Mouse (Mus musculus): Measurements from ENCODE around the gene Kdm2b. TPM values are rescaled to one million over a fixed set of nuclear protein-coding genes. Genes with fewer than 3 reads are reported as not detected.

The Kdm2b gene
- total and polyA plus RNA-seq, 2 experiments from 2014 or later = 78.6 to 110 TPM

- no peak overlapping the region for H3K27ac ChIP-seq (ENCODE audit: low read depth, low read length)
- H3K4me2 ChIP-seq (ENCODE audit: low read depth, low read length, poor library complexity, severe bottlenecking) = peak overlapping the region; percentile 68
- H3K4me3 ChIP-seq (ENCODE audit: low read depth, low read length) = peak overlapping the region; percentile 80
- 0 out of 2 replicates have a peak, but pooled peaks cover 8% of the 10 kb centered on the region for H3K4me1 ChIP-seq (ENCODE audit: insufficient read depth, low read length)
- WGBS = 33% methylated on average over 8 of the region's 8 CpGs
- TF ChIP-seq CTCF (IDR thresholded peaks at IDR 0.05) = no peak
- no peaks in the 10 kb centered on the region for H3K36me3 ChIP-seq (ENCODE audit: insufficient read depth, low read length)
- no peaks in the 10 kb centered on the region for H3K27me3 ChIP-seq (ENCODE audit: insufficient read depth, low read length)
- DNase-seq (ENCODE audit: low spot score) = no peak
- no peaks in the 10 kb centered on the region for H3K9me3 ChIP-seq (ENCODE audit: low read length)
- ATAC-seq (ENCODE audit: low FRiP score) = no peak
- peak overlapping the region; percentile 80 for H3K9ac ChIP-seq (replicated peaks; ENCODE audit: low read length, poor library complexity, severe bottlenecking)
These were observed 26.3 kb upstream of the Kdm2b start for GRCm38 (mm10) chr5:123015915-123016314.

DNA sequence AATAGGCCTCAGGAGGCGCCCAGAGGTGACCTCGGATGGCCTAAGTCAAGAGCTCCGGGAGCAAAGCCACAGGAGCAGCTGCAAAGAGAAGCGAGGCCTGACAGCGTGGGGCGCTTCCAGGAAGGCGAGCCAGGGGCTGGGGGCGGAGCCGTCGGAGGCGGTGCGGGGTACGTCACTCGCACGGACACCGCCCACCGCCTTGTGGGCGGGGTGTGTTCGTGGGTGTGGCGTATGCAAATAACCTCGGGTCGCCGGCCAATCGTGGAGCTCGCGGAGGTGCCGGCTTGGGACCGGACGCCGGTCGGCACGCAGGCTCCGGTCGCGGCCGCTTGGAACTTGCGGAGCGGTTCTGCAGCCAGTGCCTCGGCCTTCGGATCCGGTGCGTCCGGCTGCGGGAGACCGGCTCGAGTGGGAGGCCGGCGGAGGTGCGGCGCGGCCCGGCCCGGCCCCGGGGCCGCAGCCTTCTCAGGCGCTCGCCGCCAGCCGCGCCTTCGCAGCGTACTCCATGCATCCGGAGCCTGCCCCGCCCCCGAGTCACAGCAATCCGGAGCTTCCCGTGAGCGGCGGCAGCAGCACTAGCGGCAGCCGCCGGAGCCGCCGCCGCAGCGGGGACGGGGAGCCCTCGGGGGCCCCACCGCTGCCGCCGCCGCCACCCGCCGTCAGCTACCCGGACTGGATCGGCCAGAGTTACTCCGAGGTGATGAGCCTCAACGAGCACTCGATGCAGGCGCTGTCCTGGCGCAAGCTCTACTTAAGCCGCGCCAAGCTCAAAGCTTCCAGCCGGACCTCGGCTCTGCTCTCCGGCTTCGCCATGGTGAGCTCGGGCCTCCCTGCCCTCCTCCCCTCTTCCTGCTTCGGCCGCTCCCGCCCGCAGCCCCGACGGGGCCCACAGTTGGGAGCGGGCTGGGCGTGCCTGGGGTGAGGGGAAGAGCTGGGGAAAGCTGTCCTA is 25.4 kb upstream of the Kdm2b start, which contains the start of gene Orai1:
Gene Orai1 (plus strand): TSS at position 322 of the 949 bp plus-strand sequence.
- Histone ChIP-seq H3K27ac (ENCODE audit: low read depth, low read length) (peak within 1 kb of the TSS; percentile 87), H3K9ac (replicated peaks; ENCODE audit: low read length, poor library complexity, severe bottlenecking) (peak within 1 kb of the TSS; percentile 80), H3K36me3 (ENCODE audit: insufficient read depth, low read length) (no peaks in the 10 kb centered on the region), H3K4me3 (ENCODE audit: low read depth, low read length) (peak within 1 kb of the TSS; percentile 80), H3K4me1 (ENCODE audit: insufficient read depth, low read length) (0 out of 2 replicates have a peak, but pooled peaks cover 8% of the 10 kb centered on the region), H3K4me2 (ENCODE audit: low read depth, low read length, poor library complexity, severe bottlenecking) (peak within 1 kb of the TSS; percentile 68), H3K27me3 (ENCODE audit: insufficient read depth, low read length) (no peaks in the 10 kb centered on the region), H3K9me3 (ENCODE audit: low read length) (no peaks in the 10 kb centered on the region)
- WGBS = under 1% methylated on average over 92 of the region's 106 CpGs
- DNase-seq (ENCODE audit: low spot score) (peak; percentile 94), ATAC-seq (ENCODE audit: low FRiP score) (peak; percentile 92)
- TF ChIP-seq CTCF (IDR thresholded peaks at IDR 0.05) = peak; percentile 38

- Histone ChIP-seq H3K9me3 (ENCODE audit: low read length) (no peaks in the 10 kb centered on the region), H3K4me3 (ENCODE audit: low read depth, low read length) (no peak overlapping the region), H3K36me3 (ENCODE audit: insufficient read depth, low read length) (no peaks in the 10 kb centered on the region), H3K4me2 (ENCODE audit: low read depth, low read length, poor library complexity, severe bottlenecking) (no peak overlapping the region), H3K27ac (ENCODE audit: low read depth, low read length) (no peak overlapping the region), H3K4me1 (ENCODE audit: insufficient read depth, low read length) (0 out of 2 replicates have a peak, but pooled peaks cover 3% of the 10 kb centered on the region), H3K9ac (replicated peaks; ENCODE audit: low read length, poor library complexity, severe bottlenecking) (no peak overlapping the region), H3K27me3 (ENCODE audit: insufficient read depth, low read length) (no peaks in the 10 kb centered on the region)
- peak; percentile 83 for TF ChIP-seq CTCF (IDR thresholded peaks at IDR 0.05)
- ATAC-seq (ENCODE audit: low FRiP score) = no peak
- DNase-seq (ENCODE audit: low spot score) = peak; percentile 88
- WGBS = 64% methylated on average over 9 of the region's 9 CpGs
These were observed 24.1 kb upstream of the Kdm2b start for GRCm38 (mm10) chr5:123013599-123014315.

- ATAC-seq (ENCODE audit: low FRiP score) (no peak), DNase-seq (ENCODE audit: low spot score) (no peak)
- H3K36me3 ChIP-seq (ENCODE audit: insufficient read depth, low read length) = no peaks in the 10 kb centered on the region
- 92% methylated on average over 9 of the region's 9 CpGs for WGBS
- H3K4me2 ChIP-seq (ENCODE audit: low read depth, low read length, poor library complexity, severe bottlenecking) = no peak overlapping the region
- H3K27me3 ChIP-seq (ENCODE audit: insufficient read depth, low read length) = no peaks in the 10 kb centered on the region
- no peak for TF ChIP-seq CTCF (IDR thresholded peaks at IDR 0.05)
- H3K9ac ChIP-seq (replicated peaks; ENCODE audit: low read length, poor library complexity, severe bottlenecking) = no peak overlapping the region
- 0 out of 2 replicates have a peak, but pooled peaks cover 3% of the 10 kb centered on the region for H3K4me1 ChIP-seq (ENCODE audit: insufficient read depth, low read length)
- no peaks in the 10 kb centered on the region for H3K9me3 ChIP-seq (ENCODE audit: low read length)
- no peak overlapping the region for H3K4me3 ChIP-seq (ENCODE audit: low read depth, low read length)
- no peak overlapping the region for H3K27ac ChIP-seq (ENCODE audit: low read depth, low read length)
These were observed 22.1 kb upstream of the Kdm2b start for GRCm38 (mm10) chr5:123011705-123012104.

DNA sequence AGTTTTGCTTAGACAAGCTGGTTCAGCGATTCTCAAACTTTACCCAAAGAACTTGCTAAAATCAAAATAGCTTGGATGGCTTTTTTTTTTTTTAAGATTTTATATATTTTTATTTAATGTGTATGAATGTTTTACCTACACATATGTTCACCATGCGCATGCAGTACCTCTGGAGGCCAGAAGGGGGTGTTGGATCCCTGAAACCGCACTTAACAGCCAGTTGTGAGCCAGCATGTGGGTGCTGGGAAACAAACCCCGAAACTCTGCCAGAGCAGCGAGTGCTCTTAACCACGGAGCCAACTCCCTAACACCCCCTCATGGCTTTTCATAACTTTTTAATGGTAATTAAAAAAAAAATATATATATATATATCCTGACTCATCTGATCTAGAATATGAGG is 21.2 kb upstream of the Kdm2b start:
- Histone ChIP-seq H3K4me3 (ENCODE audit: low read depth, low read length) (no peak overlapping the region), H3K4me2 (ENCODE audit: low read depth, low read length, poor library complexity, severe bottlenecking) (no peak overlapping the region), H3K27me3 (ENCODE audit: insufficient read depth, low read length) (no peaks in the 10 kb centered on the region), H3K27ac (ENCODE audit: low read depth, low read length) (no peak overlapping the region), H3K9ac (replicated peaks; ENCODE audit: low read length, poor library complexity, severe bottlenecking) (no peak overlapping the region), H3K4me1 (ENCODE audit: insufficient read depth, low read length) (no peaks in the 10 kb centered on the region), H3K9me3 (ENCODE audit: low read length) (no peaks in the 10 kb centered on the region), H3K36me3 (ENCODE audit: insufficient read depth, low read length) (no peaks in the 10 kb centered on the region)
- DNase-seq (ENCODE audit: low spot score) (no peak), ATAC-seq (ENCODE audit: low FRiP score) (no peak)
- WGBS = 93% methylated on average over 6 of the region's 6 CpGs
- TF ChIP-seq CTCF (IDR thresholded peaks at IDR 0.05) = peak; percentile 51

Data from midbrain, postnatal 0 days (tissue).